Mouse (Mus musculus): ENCODE measurements around the gene 1700067P10Rik. TPM values are rescaled to one million over a fixed set of nuclear protein-coding genes. Genes with fewer than 3 reads are reported as not detected.
A peak's percentile ranks its signal among the peaks of the same experiment; 100 is the strongest.

1700067P10Rik gene
- polyA plus RNA-seq, 1 experiment from 2014 or later: not detected

- Histone ChIP-seq H3K27me3 (ENCODE audit: control insufficient read depth, insufficient read depth, low read length) (peaks cover 11% of the 10 kb centered on the region), H3K4me1 (ENCODE audit: control insufficient read depth, insufficient read depth, low read length) (peaks cover 6% of the 10 kb centered on the region; the same call in 1 of the 2 replicates), H3K27ac (replicated peaks; ENCODE audit: low read depth, low read length) (no peak overlapping the region), H3K9ac (ENCODE audit: low read length) (no peak overlapping the region), H3K9me3 (ENCODE audit: control insufficient read depth, low read length) (peaks cover 2% of the 10 kb centered on the region; the same call in 1 of the 2 replicates), H3K4me2 (ENCODE audit: low read depth, severe bottlenecking) (no peak overlapping the region), H3K4me3 (ENCODE audit: low read depth, low read length) (no peak overlapping the region), H3K36me3 (ENCODE audit: control insufficient read depth, insufficient read depth, low read length) (no peaks in the 10 kb centered on the region)
- ATAC-seq (ENCODE audit: insufficient number of reproducible peaks, low FRiP score, low TSS enrichment, low read depth) (no peak), DNase-seq (ENCODE audit: low spot score) (no peak)
- 83% methylated on average over 12 of the region's 12 CpGs for WGBS
These were observed 1.2 kb downstream of the 1700067P10Rik start for GRCm38 (mm10) chr17:48090305-48090704.

- peaks cover 2% of the 10 kb centered on the region; the same call in 1 of the 2 replicates for H3K9me3 ChIP-seq (ENCODE audit: control insufficient read depth, low read length)
- H3K4me1 ChIP-seq (ENCODE audit: control insufficient read depth, insufficient read depth, low read length): peaks cover 33% of the 10 kb centered on the region
- no peak overlapping the region for H3K4me3 ChIP-seq (ENCODE audit: low read depth, low read length)
- DNase-seq (ENCODE audit: low spot score): no peak
- no peaks in the 10 kb centered on the region for H3K36me3 ChIP-seq (ENCODE audit: control insufficient read depth, insufficient read depth, low read length)
- peaks cover 30% of the 10 kb centered on the region for H3K27me3 ChIP-seq (ENCODE audit: control insufficient read depth, insufficient read depth, low read length)
- 85% methylated on average over 5 of the region's 5 CpGs for WGBS
- no peak for ATAC-seq (ENCODE audit: insufficient number of reproducible peaks, low FRiP score, low TSS enrichment, low read depth)
- H3K9ac ChIP-seq (ENCODE audit: low read length): no peak overlapping the region
- H3K27ac ChIP-seq (replicated peaks; ENCODE audit: low read depth, low read length): no peak overlapping the region
- H3K4me2 ChIP-seq (ENCODE audit: low read depth, severe bottlenecking): no peak overlapping the region
These were observed 4.2 kb downstream of the 1700067P10Rik start for GRCm38 (mm10) chr17:48093286-48093817.

GRCm38 (mm10) chr17:48094820-48095680, 5.9 kb downstream of the 1700067P10Rik start:
- Histone ChIP-seq H3K27me3 (ENCODE audit: control insufficient read depth, insufficient read depth, low read length) (peaks cover 43% of the 10 kb centered on the region), H3K9ac (ENCODE audit: low read length) (no peak overlapping the region), H3K4me2 (ENCODE audit: low read depth, severe bottlenecking) (peak overlapping the region; percentile 8; the same call in 1 of the 2 replicates), H3K4me3 (ENCODE audit: low read depth, low read length) (no peak overlapping the region), H3K27ac (replicated peaks; ENCODE audit: low read depth, low read length) (no peak overlapping the region), H3K36me3 (ENCODE audit: control insufficient read depth, insufficient read depth, low read length) (no peaks in the 10 kb centered on the region), H3K4me1 (ENCODE audit: control insufficient read depth, insufficient read depth, low read length) (peaks cover 42% of the 10 kb centered on the region), H3K9me3 (ENCODE audit: control insufficient read depth, low read length) (peaks cover 2% of the 10 kb centered on the region; the same call in 1 of the 2 replicates)
- WGBS: 6% methylated on average over 20 of the region's 20 CpGs
- ATAC-seq (ENCODE audit: insufficient number of reproducible peaks, low FRiP score, low TSS enrichment, low read depth): no peak
- DNase-seq (ENCODE audit: low spot score): peak; percentile 32

- peaks cover 45% of the 10 kb centered on the region for H3K27me3 ChIP-seq (ENCODE audit: control insufficient read depth, insufficient read depth, low read length)
- H3K4me2 ChIP-seq (ENCODE audit: low read depth, severe bottlenecking): peak overlapping the region; percentile 22; the same call in 1 of the 2 replicates
- H3K4me1 ChIP-seq (ENCODE audit: control insufficient read depth, insufficient read depth, low read length): peaks cover 45% of the 10 kb centered on the region
- ATAC-seq (ENCODE audit: insufficient number of reproducible peaks, low FRiP score, low TSS enrichment, low read depth) (no peak), DNase-seq (ENCODE audit: low spot score) (peak; percentile 70)
- under 1% methylated on average over 26 of the region's 26 CpGs for WGBS
- H3K36me3 ChIP-seq (ENCODE audit: control insufficient read depth, insufficient read depth, low read length): no peaks in the 10 kb centered on the region
- H3K27ac ChIP-seq (replicated peaks; ENCODE audit: low read depth, low read length): no peak overlapping the region
- H3K9me3 ChIP-seq (ENCODE audit: control insufficient read depth, low read length): peaks cover 2% of the 10 kb centered on the region; the same call in 1 of the 2 replicates
- no peak overlapping the region for H3K4me3 ChIP-seq (ENCODE audit: low read depth, low read length)
- no peak overlapping the region; the same call in 1 of the 2 replicates for H3K9ac ChIP-seq (ENCODE audit: low read length)
These were observed 6.6 kb downstream of the 1700067P10Rik start for GRCm38 (mm10) chr17:48095718-48096121.

- H3K4me3 ChIP-seq (ENCODE audit: low read depth, low read length): no peak overlapping the region
- H3K4me1 ChIP-seq (ENCODE audit: control insufficient read depth, insufficient read depth, low read length): peaks cover 45% of the 10 kb centered on the region
- H3K27ac ChIP-seq (replicated peaks; ENCODE audit: low read depth, low read length): no peak overlapping the region
- peaks cover 2% of the 10 kb centered on the region; the same call in 1 of the 2 replicates for H3K9me3 ChIP-seq (ENCODE audit: control insufficient read depth, low read length)
- peak overlapping the region; percentile 77 for H3K4me2 ChIP-seq (ENCODE audit: low read depth, severe bottlenecking)
- peak; percentile 52 for DNase-seq (ENCODE audit: low spot score)
- WGBS: 2% methylated on average over 17 of the region's 17 CpGs
- no peak overlapping the region for H3K9ac ChIP-seq (ENCODE audit: low read length)
- H3K27me3 ChIP-seq (ENCODE audit: control insufficient read depth, insufficient read depth, low read length): peaks cover 45% of the 10 kb centered on the region
- no peak for ATAC-seq (ENCODE audit: insufficient number of reproducible peaks, low FRiP score, low TSS enrichment, low read depth)
- H3K36me3 ChIP-seq (ENCODE audit: control insufficient read depth, insufficient read depth, low read length): no peaks in the 10 kb centered on the region
These were observed 7.2 kb downstream of the 1700067P10Rik start for GRCm38 (mm10) chr17:48096321-48096720.

- Histone ChIP-seq H3K4me1 (ENCODE audit: control insufficient read depth, insufficient read depth, low read length) (peaks cover 45% of the 10 kb centered on the region), H3K9me3 (ENCODE audit: control insufficient read depth, low read length) (peaks cover 2% of the 10 kb centered on the region; the same call in 1 of the 2 replicates), H3K27me3 (ENCODE audit: control insufficient read depth, insufficient read depth, low read length) (peaks cover 45% of the 10 kb centered on the region), H3K4me2 (ENCODE audit: low read depth, severe bottlenecking) (peak overlapping the region; percentile 77), H3K9ac (ENCODE audit: low read length) (peak overlapping the region; percentile 27; the same call in 1 of the 2 replicates), H3K4me3 (ENCODE audit: low read depth, low read length) (peak overlapping the region; percentile 26), H3K36me3 (ENCODE audit: control insufficient read depth, insufficient read depth, low read length) (no peaks in the 10 kb centered on the region), H3K27ac (replicated peaks; ENCODE audit: low read depth, low read length) (peak overlapping the region; percentile 36; the same call in 1 of the 2 replicates)
- ATAC-seq (ENCODE audit: insufficient number of reproducible peaks, low FRiP score, low TSS enrichment, low read depth): peak; percentile 45
- under 1% methylated on average over 37 of the region's 41 CpGs for WGBS
- DNase-seq (ENCODE audit: low spot score): peak; percentile 79
These were observed 8.1 kb downstream of the 1700067P10Rik start for GRCm38 (mm10) chr17:48097011-48097742.

GRCm38 (mm10) chr17:48097743-48098527, 8.8 kb downstream of the 1700067P10Rik start:
- Histone ChIP-seq H3K27ac (replicated peaks; ENCODE audit: low read depth, low read length) (peak overlapping the region; percentile 21; the same call in 1 of the 2 replicates), H3K4me2 (ENCODE audit: low read depth, severe bottlenecking) (peak overlapping the region; percentile 77), H3K9me3 (ENCODE audit: control insufficient read depth, low read length) (peaks cover 2% of the 10 kb centered on the region; the same call in 1 of the 2 replicates), H3K9ac (ENCODE audit: low read length) (0 out of 2 replicates have a peak overlapping the region, but pooled peaks have one; percentile 27), H3K36me3 (ENCODE audit: control insufficient read depth, insufficient read depth, low read length) (no peaks in the 10 kb centered on the region), H3K4me1 (ENCODE audit: control insufficient read depth, insufficient read depth, low read length) (peaks cover 45% of the 10 kb centered on the region), H3K27me3 (ENCODE audit: control insufficient read depth, insufficient read depth, low read length) (peaks cover 45% of the 10 kb centered on the region), H3K4me3 (ENCODE audit: low read depth, low read length) (peak overlapping the region; percentile 26)
- DNase-seq (ENCODE audit: low spot score) (peak; percentile 76), ATAC-seq (ENCODE audit: insufficient number of reproducible peaks, low FRiP score, low TSS enrichment, low read depth) (peak; percentile 24)
- WGBS: under 1% methylated on average over 38 of the region's 43 CpGs

Measured in limb, embryonic 11.5 days (tissue).